Mouse (Mus musculus) lung, postnatal 4 days (tissue): ENCODE measurements at regions not wholly inside any gene's neighbourhood (a gene's known extent, or its start where the extent isn't known, plus 50 kb on each side); places are given as distances from the start of the nearest gene placed in this dataset.

Experiments used
- DNase-seq, 2 experiments: peaks; one replicate each; pipeline ENCODE4 v3.0.0; 2021

DNA sequence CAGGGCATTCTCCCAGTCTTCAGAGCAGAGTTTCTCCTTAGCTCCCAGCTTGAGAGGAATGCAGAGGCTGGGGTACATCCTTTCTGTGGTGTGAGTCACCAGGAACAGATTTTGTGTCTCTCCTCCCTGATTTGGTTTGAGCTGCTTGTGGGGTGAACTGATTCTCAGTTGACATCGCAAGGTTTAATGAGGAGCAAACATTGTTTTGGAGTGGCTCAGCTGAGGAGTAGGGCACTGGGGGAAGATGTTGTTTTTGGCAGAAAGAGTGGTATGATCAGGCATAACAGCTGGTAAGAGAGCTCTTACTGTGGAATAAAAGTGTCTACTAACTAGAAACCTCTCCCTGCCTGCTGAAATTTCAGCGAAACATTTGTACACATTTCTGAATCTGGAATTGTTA is 519.4 kb upstream of the Fam241a start:
- no peak for DNase-seq

DNA sequence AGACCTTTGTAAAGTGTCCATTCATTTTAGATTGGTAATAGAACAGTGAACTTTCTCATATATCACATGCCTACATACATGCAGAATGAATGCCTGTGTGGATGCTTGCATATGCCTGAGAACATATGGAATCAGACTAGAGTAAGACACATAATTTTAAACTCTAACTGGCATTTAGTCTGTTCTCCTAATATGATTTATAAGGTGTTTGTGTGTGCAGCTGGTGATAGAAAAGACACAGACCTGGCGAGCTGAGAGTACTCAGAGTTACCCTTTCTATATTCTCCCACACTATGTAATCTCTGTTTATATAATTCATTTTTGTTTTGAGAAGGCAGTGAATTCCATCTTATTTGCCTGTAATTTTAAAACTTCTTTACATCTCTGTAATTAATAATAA is 517.4 kb upstream of the Fam241a start:
- no peak for DNase-seq

DNA sequence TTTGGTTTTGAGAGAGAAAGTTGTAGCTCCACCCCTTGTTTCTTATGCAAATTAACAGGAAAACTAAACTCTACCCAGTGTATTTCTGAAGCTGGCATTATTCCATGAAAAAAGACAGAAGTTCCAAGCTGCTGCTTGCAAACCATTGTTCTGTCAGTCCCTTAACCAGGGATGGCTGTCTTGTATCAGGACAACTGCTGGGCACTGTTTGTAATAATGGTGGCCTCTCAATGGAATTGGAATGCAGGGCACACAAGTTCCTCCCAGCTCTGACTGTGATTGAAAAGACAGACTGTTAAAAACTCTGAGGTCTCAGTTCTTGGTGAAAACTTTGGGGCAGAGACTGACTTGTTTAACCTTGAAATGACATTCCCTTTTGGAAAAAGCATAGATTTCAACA is 516.0 kb upstream of the Fam241a start:
- no peak for DNase-seq

DNA sequence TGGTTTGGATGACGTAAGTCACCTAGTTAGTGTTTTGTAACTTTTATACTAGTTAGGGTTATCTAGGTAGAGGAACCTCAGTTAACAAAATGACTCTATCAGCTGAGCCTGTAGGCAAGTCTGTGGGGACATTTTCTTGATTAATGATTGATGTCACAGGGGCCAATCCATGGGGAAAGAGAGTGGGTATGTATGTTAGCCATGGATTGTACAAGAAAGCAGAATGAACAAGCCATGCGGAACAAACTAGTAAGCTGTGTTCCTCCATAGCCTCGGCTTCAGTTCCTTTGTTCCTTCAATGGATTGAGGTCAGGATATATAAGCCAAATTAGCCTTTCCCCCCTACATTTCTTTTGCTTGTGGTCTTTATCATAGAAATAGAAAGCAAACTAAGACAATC is 498.7 kb upstream of the Fam241a start:
- no peak for DNase-seq

DNA sequence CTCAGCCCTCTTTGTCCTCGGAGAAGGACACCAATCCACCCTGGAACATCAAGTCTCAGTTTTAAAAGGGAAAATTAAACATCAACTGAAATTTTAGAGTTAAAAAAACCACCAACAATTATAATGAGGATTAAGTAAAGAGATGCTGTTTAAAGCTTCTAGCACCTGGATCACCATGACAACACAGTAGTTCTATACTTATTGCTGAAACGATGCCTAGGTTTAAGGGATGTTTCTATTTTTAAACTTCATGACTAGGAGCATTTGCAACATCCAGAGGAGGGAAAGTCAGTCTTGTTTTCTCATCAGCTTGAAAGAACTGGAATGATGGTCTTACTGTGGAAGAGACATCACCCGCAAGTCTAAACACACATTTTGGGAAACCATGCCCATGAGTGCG is 484.5 kb upstream of the Fam241a start:
- DNase-seq, result no peak

DNA sequence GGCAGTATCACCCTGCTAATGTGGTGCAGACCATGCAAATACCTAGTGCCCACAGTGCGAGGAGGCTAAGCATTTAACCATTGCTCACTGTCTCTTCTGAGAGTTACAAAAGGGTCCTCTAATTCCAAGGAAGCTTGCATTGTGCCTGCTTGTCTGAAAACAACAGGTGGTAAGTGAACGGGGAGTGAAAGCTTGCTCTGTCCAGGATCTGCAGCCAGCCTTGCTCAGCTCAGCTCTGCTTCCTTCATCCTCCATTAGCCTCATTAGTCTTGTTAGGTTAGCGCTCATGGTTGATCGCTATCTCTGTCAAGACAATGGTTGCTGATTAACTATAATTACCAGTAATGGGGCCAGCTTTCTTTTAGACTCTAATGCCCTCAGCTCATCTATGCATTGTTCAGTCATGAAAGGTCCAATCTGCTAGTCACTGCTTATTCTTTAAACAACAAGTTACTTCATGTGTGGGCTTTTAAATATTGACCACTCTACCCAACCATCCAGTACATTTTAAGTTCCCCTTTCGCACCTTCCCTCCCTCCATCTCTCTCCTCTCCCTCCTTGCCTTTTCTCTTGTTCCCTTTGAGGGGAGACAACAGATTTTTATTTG is 473.5 kb upstream of the Fam241a start:
- DNase-seq, result no peak

DNA sequence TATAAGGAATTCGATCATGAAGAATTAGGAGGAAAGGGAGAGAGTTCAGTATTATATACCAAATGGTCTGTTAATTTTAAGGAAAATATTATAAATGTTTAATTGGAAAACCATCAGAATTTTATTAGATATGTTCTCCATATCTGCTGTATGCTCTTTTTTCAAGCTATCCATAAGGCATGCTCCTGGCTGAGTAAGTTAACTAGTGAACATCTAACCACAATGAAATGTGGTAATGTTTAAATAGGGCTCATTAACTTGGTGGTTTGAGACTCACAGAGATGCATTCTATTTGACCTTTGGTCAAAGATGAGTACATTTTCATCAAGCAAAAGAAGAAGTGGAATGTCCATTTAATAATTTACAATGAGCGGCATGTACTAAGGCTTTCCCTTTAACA is 466.2 kb upstream of the Fam241a start:
- DNase-seq, result no peak

DNA sequence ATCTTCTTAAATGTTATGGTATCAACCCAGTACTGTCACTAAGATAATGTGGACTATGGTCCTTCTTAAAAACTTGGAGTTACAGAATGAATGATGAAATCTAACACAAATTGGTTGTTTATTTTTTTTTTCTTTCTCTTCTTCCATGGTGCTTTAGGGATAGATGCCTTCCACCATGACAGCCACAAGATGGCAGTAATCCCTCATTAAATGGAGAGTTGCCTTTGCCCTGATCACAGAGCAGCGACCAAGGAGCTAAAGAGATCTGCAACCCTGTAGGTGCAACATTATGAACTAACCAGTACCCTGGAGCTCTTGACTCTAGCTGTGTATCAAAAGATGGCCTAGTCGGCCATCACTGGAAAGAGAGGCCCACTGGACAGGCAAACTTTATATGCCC is 453.0 kb upstream of the Fam241a start:
- DNase-seq, result peak in 1 of 2 experiments; percentile 39

DNA sequence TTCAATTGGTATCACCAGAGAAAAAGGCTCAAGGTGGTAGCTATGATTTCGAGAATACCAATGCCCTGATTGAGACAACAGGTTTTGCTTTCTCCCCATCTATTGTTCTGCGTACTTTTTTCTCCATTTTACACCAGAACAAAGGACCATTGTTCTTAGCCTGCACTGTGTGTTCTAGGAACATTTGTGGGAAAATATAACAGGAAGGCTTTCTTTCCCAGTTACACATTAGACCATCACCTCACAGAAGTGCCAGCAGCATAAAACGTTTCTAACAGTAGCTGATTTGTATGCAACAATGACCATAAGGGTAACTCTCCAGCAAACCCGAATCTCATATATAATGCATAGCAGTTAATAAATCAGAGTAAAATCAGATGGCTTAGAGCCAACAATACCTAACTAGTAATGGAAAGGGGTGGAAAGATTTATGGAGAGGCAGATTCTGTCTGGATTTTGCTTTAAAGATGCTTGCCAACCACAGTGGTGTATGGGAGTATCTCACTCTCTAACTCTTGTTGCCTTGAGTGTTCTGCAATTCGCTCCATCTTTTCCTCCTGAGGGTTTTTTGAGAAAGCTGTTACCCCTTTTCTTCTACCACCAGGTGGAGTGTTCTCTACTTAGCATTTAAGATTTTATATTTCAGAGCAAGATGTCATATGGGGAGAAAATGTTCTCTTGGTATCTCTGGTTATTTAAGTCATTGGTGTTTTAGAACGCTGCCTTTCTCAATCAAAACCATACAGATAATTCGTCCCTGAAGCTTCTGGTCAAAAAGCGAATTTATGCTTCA is 451.9 kb upstream of the Fam241a start:
- no peak for DNase-seq

DNA sequence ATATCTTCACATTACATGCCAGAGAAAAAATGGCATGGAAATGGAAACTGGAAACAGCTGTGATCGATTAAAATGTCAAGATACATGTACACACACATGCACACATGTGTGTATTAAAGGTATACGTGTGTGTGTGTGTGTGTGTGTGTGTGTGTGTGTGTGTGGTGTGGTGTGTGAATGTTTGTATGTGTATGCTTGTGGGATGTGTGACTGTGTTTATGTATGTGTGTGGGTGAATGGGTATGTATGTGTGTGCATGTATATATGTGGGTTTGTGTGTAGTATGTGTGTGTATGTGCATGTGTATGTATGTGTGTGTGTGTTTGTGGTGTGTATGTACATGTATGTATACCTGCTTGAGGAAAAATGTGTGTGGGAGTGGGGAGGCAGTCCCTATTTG is 441.4 kb upstream of the Fam241a start:
- no peak for DNase-seq

DNA sequence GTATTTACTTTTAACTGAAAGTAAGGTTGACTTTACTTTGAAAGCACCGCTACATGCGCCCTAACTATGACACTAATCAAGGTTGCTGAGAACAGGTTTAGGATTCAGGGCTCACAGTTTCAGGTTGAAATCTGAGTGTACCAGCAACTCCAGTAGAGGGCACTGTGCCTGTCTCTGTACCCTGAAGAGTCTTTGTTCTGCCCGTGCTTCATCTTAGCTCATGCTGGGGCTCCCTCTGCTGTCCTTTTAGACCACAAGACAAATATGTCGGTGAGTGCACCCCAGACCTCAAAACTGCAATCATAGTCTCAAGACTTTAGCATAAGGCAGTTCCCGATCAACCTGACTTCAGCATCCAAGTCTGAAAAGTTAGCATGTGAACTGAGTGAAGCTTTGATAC is 440.9 kb upstream of the Fam241a start:
- DNase-seq, result peak; percentile 44 to 71

DNA sequence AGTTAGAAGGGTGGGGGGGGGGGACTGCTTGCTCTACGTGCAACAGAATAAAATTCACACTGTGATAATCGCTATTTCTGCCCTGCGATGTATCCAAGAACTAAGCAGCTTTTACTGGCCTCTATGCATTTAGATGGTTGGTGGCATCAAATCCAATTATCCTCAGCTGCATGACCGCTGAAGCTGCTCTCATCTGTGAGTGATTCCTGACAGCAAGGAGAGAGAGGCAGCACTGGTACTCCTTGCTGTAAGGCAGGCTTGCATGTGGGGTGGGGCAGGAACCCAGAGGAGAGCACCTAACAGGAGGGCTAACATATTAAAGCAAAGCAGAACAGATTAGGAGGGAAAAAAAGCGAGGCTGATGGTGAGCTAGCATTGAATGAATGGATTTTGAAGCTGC is 431.6 kb upstream of the Fam241a start:
- DNase-seq, result no peak

DNA sequence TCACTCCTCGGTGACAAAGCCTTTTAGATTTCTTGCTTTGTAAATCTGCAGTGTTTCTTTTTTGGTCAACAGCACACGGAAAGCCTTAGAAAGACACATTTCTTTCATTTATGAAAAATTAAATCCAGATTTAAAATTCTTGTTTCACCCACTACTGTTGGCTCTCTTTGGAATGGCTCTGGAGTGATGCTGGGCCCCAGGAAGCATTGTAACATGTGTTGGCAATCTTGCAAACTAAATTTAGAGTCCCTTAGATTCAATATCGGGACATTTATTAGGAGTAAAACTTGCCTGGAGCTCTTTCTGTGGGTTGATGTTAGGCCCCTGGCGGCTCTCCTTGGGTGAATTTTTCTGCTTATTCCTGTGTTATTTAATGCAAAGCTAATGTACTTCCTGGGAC is 405.2 kb upstream of the Fam241a start:
- DNase-seq, result no peak

DNA sequence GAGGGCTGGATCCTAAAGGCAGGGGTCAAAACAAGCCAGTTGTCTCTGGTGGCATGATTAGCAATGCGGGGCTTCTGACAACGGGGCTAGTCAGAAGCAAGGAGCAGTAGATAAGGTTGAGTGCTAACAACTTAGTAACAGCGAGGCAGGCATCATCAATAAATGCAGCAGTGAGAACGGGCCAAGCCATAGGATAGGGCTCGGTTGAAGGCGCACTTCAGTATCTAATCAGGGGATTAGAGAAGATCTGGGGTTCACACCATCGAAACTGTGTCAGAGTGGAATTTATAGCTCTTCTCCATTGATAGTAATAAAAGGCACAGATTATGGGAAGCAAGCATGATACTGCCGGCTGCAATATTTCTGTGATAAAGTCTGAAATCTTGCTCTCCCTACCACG is 402.0 kb upstream of the Fam241a start:
- DNase-seq, result no peak

DNA sequence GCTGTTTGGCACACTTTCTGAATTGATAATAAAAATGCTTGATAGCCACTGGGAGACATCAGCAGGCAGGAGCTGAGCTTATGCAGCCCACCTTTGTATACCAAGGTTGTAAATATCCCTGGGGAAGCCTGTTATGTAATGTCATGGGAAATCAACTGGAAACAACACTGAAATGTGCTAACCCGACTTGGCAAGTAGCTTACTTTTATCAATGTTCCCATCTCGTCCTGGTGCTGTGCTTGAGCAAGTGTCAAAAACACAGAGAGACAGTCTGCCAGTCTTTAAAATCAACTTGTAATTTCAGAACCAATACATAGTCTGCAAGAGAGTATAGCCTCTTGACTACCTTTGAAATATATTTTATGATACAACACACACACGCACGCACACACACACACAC is 391.7 kb upstream of the Fam241a start:
- no peak for DNase-seq

DNA sequence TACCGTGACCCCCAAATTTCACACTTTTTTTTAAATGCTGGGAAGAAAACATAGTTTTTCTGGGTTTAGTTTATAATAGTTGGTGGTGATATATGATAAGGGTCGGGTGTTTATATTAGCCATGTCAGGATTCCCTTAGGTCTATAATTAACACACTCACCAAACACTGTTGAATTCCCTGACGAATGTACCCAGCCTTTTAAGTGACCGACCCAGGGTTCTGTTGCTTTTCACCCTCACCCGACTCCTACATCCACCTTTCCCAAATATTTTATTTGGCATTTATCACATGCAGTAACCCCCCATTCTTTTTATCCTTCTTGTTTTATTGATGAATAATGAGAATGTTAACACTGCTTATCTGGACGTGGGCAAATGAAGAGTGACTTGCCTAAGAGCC is 389.1 kb upstream of the Fam241a start:
- DNase-seq, result no peak

DNA sequence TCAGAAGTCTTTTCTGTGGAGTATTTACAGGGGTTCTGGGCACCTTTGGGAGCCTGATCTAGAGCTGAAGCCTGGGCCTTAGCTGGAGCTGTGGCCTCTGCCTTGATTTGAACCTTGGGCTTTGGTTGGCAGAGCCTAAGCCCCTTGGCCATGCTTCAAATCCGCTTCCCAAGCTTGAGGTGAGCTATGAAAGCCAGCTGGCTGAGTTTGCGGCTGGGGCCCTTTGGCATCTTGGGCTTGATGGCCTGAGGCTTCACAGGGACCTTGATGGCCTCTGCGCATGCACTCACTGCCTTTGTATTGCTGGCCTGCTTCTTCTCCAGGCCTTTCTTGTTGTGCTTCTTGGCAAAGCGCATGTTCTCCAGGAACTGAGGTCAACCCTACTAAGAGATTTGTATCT is 384.5 kb upstream of the Fam241a start:
- no peak for DNase-seq

DNA sequence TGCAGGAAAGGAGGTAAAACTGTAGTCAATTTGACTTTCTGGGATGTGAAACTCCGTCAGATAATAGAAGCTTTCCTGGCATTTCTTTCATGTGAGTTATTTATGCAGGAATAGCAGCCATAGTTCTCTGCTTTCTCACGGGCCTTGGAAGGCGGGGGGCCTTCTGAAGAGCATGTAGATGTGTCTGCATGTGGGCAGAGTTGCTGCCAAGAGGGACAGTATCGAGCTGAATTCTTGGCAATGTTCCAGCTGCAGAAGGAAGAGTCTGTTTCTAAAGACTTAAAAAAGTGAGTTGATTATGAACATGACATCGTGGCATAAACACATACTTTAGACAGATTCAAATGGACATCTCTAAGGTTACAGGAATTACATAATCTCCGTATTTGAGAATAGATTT is 374.5 kb upstream of the Fam241a start:
- peak; percentile 5 to 29 for DNase-seq

DNA sequence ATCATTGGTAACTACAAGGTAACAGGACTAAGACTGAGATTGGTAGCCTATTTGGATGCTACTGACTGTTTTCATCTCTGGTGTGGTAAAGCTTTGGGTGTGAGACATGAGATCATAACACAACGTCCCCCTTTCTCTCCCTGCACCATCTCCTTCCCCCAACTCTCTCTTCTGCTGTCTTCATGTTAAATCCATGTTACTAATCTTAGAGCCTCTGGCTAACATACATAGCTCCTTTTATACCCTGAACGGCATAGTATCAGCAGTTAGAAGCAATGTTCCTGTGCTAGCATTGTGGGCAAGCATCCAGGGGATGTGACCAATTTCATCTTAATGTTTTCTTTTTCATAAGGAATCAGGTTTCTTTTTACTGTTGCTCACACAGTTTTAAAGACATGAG is 365.1 kb upstream of the Fam241a start:
- DNase-seq, result no peak

DNA sequence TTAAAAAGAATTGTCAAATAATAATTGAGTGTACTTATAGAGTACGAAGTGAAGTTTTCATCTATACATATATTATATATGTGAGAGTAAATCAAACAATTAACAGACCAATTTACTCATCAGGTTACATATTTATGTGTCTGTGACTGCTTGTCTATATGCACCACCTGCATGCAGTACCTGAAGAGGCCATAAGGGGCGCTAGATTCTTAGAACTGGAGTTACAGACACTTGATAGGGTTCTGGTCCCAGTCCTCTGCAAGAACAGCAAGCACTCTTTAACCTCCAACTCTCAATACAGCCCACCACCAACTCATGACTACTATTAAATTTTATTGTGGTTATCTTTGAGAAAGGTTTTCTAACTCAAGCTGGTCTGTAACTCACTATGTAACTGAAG is 351.7 kb upstream of the Fam241a start:
- no peak for DNase-seq

DNA sequence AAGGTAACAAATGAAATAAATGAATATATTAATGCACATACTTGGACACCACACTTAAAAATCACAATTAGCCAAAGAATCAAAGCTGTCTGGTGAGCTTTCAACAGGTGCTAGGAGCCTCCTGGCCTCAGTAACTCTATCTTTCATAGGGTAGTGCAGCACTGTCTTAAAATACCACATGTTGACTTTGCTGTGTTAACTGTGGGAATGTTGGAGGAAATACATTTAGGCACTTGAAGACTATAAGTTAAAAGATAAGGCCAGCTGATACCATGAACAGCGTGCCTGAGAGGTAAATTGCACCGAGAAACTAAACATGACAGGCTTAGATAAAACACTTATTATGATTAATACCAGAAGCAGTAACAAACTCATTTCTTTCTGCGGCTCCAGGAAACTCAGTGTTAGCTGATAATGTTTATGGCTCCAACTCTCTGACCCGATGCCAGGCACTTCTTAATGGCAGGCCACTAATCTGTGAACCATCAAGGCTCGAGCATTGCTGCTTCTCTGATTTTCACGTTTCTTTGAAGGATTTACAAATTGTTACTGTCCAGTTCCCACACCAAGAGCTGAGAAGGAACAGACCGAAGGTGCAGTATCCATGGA is 343.8 kb upstream of the Fam241a start:
- DNase-seq, result no peak

DNA sequence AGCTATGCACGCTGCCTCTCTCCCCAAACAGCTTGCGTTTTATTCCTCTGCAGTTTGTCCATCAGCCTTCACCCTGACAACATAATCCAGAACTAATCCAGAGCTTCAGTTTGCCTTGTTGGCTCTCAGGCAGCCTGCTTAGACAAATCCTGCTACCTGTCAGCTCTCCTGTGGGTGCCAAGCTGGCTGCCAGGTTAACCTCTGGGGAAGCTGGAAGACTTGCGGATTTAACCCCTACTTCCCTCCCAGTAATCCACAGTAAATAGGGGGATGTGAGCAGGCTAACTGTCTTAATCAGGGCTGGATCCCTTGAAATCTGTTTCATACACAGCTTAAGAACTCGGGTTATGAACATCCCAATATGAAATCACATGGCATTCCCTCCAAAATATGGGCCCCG is 334.3 kb upstream of the Fam241a start:
- DNase-seq, result no peak

DNA sequence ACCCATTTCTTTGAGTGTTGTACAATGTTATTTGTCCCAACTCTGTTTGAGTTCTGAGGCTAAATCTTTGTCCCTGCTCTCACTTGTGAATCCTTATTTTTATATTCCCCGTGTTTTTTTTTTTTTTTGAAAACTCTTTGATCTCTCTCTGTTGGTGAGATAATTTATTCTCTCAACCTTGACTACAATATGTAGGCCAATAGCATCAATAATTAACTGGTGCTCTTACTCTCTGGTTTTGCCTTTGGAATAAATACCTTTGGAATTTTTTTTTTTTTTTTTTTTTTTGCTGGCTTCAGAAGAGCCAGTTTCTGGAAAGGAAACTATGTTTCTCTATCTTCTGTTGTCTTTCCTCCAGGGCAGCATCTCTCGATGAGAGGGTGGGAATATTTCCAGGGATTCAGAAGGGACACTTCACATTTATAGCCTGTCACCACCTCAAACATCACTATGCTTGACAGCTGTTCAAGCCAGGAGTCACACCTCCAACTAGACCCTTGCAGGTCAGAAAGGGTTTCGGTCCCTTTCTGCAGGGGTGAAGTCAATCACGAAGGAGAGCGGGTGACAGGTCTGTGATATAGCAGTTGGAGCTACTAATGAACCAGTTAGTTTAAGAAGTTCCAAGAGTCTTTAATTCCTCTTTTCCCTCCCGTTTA is 330.9 kb upstream of the Fam241a start:
- no peak for DNase-seq

DNA sequence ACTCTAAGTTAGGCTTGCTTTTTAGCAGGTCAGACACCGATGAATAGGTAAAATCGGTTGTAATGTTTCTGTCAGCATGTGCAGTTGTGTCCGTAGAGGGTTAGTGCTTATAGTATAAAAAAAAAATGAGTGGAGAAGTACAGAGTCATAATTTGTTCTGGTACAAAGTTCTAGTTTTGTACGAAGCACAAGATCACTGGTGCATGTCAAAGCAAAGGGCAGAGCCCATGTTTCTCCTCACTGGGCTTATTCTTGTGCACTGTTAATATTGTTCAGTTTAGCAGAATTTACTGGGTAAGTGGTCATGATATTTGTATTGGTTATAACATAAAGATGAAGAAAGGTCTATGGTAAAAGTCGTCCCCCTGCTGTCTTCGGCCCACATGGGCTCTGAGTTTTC is 330.4 kb upstream of the Fam241a start:
- no peak for DNase-seq
